Mouse (Mus musculus) bone marrow, adult 2 months (tissue): ENCODE results near the gene Prpf4. TPM values are rescaled to one million over a fixed set of nuclear protein-coding genes. Genes with fewer than 3 reads are reported as not detected.

Experiments used
- H3K27ac ChIP-seq: fragments of 200-500 bp; 2 replicates; pipeline ENCODE4 v1.5.1; 2012; ENCODE audit warnings: low read depth, mild to moderate bottlenecking, control low read depth, inconsistent platforms, low read length; ENCODE audit not compliant: control insufficient read depth, poor library complexity, insufficient read depth
- H3K4me1 ChIP-seq: fragments of 200-500 bp; 2 replicates; pipeline ENCODE4 v1.6.1; 2011; ENCODE audit warnings: low read length; ENCODE audit not compliant: control insufficient read depth, insufficient read depth
- H3K4me3 ChIP-seq: fragments of 200-500 bp; replicated peaks from 2 replicates; pipeline ENCODE3; 2011; ENCODE audit warnings: mild to moderate bottlenecking, low read depth, low read length, control low read depth; ENCODE audit not compliant: control insufficient read depth
- CTCF ChIP-seq: fragments of 200-500 bp; IDR thresholded peaks from 2 replicates; pipeline ENCODE4 v1.5.1; 2011; ENCODE audit warnings: low read length, control low read depth; ENCODE audit not compliant: control insufficient read depth, insufficient read depth
- POLR2A ChIP-seq: fragments of 200-500 bp; IDR thresholded peaks from 2 replicates; pipeline ENCODE4 v1.6.1; 2011; ENCODE audit warnings: low read depth, mild to moderate bottlenecking, control low read depth, low read length, borderline replicate concordance; ENCODE audit not compliant: control insufficient read depth
- WGBS: fragments of 180-500 bp; shearing (Covaris S2); methylation state at CpG from one replicate; pipeline ENCODE4 v1.1.7; 2018; 5-methylcytosine and 5-hydroxymethylcytosine counted together
- polyA plus RNA-seq: library from polyadenylated mRNA; stranded (reverse); fragments of >200 nt; gene quantifications from 2 replicates; pipeline ENCODE4 v1.2.4, GENCODE M21; 2011; ENCODE audit warnings: low replicate concordance; ENCODE audit not compliant: missing spikeins, insufficient read depth, insufficient read length

Prpf4 gene
- polyA plus RNA-seq, 1 experiment, result 13.7 TPM

DNA sequence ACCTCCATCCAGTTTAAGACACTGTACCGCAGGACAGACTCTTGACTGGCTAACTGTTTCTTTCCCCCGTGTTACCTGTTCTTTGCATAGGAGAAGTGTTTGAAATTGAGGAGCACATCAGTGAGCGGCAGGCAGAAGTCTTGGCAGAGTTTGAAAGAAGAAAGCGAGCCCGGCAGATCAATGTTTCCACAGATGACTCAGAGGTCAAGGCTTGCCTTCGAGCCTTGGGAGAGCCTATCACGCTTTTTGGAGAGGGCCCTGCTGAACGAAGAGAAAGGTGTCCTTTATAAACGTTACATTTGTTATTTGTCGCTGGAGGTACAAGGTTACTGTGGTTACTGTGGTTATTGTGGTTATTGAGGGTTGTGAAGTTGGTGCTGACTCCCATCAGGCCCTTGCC lies 3.0 kb downstream of the Prpf4 start:
- TF ChIP-seq CTCF, result no peak
- TF ChIP-seq POLR2A, result no peak
- H3K4me3 ChIP-seq, result no peak overlapping the region
- no peaks in the 10 kb centered on the region for H3K4me1 ChIP-seq
- WGBS, result 62% methylated on average over 10 of the region's 10 CpGs
- H3K27ac ChIP-seq, result no peak overlapping the region

DNA sequence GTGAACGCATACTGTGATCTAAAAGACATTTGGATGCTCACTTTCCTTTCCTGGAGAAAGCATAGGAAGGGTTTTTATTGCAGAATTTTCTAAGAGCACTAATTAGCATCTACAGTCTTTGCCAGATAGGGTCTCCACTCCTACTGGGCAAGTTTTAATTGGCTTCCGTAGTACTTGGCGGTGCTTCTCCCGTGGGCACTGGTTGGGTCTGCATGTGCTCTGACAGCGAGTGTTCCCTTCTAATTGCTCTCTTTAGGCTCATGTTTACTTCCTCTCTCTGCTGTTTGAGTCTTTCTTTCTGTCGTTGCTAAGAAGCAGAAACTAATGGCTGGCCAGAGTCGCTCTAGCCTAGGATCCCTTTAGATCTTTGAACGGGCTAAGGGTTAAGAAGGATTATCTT lies 9.9 kb downstream of the Prpf4 start:
- 86% methylated on average over 8 of the region's 8 CpGs for WGBS
- Histone ChIP-seq H3K4me1 (no peaks in the 10 kb centered on the region), H3K4me3 (no peak overlapping the region), H3K27ac (no peak overlapping the region)
- no peak for TF ChIP-seq CTCF
- no peak for TF ChIP-seq POLR2A

DNA sequence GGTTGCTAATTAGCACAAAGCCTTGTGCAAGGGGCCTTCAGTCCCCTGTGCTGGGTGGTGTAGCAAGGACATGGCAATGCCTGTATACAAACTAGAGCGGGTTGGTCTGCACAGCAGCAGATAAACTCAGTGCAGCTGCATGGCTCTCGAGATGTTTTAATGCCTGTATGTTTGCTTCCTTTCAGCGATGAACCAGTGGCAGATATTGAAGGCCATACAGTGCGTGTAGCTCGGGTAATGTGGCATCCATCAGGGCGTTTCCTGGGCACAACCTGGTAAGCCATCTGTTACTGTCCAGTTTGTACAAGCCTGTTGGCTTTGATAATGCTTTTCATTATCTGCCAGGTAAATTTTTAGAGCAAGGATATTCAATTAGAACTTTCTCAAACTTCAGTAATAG lies 10.5 kb downstream of the Prpf4 start:
- no peaks in the 10 kb centered on the region for H3K4me1 ChIP-seq
- no peak overlapping the region for H3K27ac ChIP-seq
- H3K4me3 ChIP-seq, result no peak overlapping the region
- 89% methylated on average over 6 of the region's 6 CpGs for WGBS
- TF ChIP-seq POLR2A, result no peak
- TF ChIP-seq CTCF, result no peak

DNA sequence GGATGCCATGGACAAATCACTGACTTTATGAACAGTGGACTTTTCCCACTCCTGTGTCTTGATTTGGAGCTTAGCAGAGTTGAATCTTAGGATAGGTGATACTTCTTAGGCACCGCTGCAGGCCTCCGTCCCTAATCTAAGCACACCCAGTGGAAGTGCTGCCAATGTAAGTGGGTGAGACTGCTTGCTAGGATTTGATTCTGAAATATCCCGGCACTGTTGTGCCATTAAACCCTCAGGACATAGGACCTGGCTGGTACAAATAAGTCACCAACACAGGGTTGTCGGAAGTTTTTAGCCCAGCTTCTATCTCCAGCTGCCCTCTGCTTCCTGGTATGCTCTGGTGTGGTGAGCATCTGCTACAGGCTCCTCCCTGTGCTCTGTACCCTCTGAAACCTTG lies 17.3 kb downstream of the Prpf4 start:
- no peaks in the 10 kb centered on the region for H3K4me1 ChIP-seq
- TF ChIP-seq POLR2A, result no peak
- no peak for TF ChIP-seq CTCF
- 91% methylated on average over 4 of the region's 4 CpGs for WGBS
- no peak overlapping the region for H3K4me3 ChIP-seq
- H3K27ac ChIP-seq, result no peak overlapping the region

DNA sequence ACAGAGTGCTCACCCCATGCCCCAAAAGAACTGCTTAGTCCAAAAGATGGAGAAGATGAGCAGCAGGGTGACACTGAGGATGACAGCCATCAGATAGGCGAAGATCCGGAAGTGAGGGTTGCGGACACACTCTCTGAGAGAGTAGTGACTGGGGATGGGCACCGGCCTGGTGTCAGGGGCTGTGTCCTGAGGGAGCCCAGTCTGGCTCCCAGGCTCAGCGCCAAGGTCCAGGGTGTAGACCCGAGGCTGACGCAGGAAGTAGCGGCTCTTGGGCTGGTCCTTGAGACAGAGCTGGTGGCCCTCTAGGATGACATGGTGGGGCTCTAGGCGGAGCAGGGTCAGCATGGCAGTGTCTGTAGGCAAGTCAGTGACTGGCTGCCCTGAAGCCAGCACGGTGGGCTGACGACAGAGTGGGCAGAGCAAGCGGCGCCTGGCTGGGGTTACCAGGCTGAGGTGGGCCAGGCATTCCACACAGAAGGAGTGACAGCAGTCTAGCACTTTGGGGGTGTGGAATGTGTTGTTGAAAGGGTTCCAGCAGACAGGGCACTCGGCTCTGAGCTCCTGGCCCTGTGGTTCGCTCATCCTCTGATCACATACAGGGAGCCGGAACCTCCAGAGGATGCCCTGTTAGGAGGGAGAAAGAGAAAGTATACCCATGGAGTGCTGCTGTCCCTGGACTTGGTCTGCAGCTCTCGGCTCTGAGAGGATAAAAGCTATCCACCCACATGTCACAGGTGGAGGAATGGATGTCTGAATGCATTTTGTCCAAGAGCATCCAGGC lies 19.6 kb downstream of the Prpf4 start:
- H3K4me3 ChIP-seq, result no peak overlapping the region
- TF ChIP-seq POLR2A (no peak), CTCF (no peak)
- no peak overlapping the region for H3K27ac ChIP-seq
- WGBS, result 74% methylated on average over 17 of the region's 17 CpGs
- H3K4me1 ChIP-seq, result no peaks in the 10 kb centered on the region

DNA sequence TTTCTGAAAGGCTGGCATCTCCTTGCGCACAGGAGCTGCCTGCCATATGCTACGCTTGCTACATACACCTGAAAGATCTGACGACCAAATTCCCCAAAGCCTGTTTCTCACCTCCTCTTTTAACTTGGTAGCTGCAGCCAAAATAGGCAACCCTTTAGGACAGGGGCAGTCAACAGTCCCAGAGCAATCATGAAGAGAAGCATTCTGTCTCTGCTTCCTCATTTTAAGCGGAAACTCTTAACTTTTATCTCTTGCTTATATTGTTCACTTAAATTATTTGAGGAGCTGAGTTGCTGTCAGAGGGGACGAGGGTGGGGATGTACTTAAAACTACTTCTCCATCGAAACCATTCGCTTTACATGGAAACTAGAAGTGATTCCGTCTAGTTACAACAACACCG lies 21.0 kb downstream of the Prpf4 start:
- Histone ChIP-seq H3K4me1 (no peaks in the 10 kb centered on the region), H3K27ac (no peak overlapping the region), H3K4me3 (no peak overlapping the region)
- no peak for TF ChIP-seq CTCF
- TF ChIP-seq POLR2A, result no peak
- 82% methylated on average over 9 of the region's 9 CpGs for WGBS

DNA sequence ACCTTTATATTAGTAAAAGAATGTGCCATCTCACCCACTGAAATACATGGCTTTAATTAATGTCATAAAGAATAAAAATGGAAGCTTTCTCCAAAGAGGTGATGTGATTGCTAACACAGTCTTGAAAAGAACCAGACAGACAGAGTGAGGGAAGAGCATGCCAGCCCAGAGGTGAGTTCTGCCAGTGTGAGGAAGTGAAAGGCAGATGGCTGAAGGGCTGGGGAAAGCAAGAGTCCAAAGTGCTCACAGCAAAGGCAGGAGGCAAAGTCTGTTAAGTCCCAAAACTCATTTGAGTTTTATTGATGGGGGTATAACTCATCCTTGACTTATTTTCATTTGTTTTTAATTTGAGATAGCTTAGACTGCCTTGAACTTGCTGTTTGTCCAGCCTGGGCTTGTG lies 22.1 kb downstream of the Prpf4 start:
- Histone ChIP-seq H3K4me1 (no peaks in the 10 kb centered on the region), H3K27ac (no peak overlapping the region), H3K4me3 (no peak overlapping the region)
- TF ChIP-seq CTCF, result no peak
- no peak for TF ChIP-seq POLR2A

DNA sequence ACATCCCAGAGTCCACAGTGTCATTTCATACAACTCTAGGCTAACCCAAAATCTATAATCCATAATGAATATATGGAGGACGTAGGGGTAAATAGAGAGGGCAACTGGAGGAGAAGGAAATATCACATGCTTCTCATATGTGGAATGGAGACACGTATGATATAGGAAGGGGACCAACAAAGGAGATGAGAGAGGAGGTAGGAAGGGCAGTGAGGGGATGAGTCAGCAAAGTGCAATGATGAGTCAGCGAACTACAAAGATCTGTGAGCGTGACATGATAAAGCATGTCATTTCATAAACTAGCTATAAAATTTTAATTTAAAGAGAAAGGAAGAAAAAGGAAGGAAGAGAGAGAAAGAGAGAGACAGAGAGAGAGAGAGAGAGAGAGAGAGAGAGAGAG lies 22.9 kb downstream of the Prpf4 start:
- TF ChIP-seq CTCF, result no peak
- TF ChIP-seq POLR2A, result no peak
- H3K27ac ChIP-seq, result no peak overlapping the region
- H3K4me3 ChIP-seq, result no peak overlapping the region
- H3K4me1 ChIP-seq, result no peaks in the 10 kb centered on the region
- 44% methylated on average over 4 of the region's 4 CpGs for WGBS
